Mouse (Mus musculus) stomach, embryonic 16.5 days (tissue): ENCODE measurements around the gene Eif3l. TPM values are rescaled to one million over a fixed set of nuclear protein-coding genes. Genes with fewer than 3 reads are reported as not detected.

Experiments used
- polyA plus RNA-seq: library from polyadenylated mRNA; unstranded; fragments of >200 nt; fragmentation: Nextera tagmentation; extraction: Ambion mirVana; gene quantifications from 2 replicates; pipeline ENCODE4 v1.2.1, GENCODE M21; 2015

Gene Eif3l
- polyA plus RNA-seq, 1 experiment from 2014 or later: 208 TPM

Other genes starting within 250 kb of the Eif3l start
- gene Cdc42ep1, start 232.6 kb upstream of the Eif3l start, polyA plus RNA-seq: 47.9 and 52.2 TPM in 2 replicates
- 86.6 and 122 TPM in 2 replicates for gene Lgals2, start 219.7 kb upstream of the Eif3l start, polyA plus RNA-seq
- gene Gga1, start 198.0 kb upstream of the Eif3l start, polyA plus RNA-seq: 48.4 and 51.4 TPM in 2 replicates
- gene Gm49510, start 175.5 kb upstream of the Eif3l start, polyA plus RNA-seq: 0.32 and 0.46 TPM in 2 replicates
- gene Sh3bp1, start 175.4 kb upstream of the Eif3l start, polyA plus RNA-seq: 42.1 and 44.5 TPM in 2 replicates
- 5.1 and 5.9 TPM in 2 replicates for gene Pdxp, start 161.3 kb upstream of the Eif3l start, polyA plus RNA-seq
- gene Lgals1, start 148.5 kb upstream of the Eif3l start, polyA plus RNA-seq: 1,528 and 1,531 TPM in 2 replicates
- gene Nol12, start 140.2 kb upstream of the Eif3l start, polyA plus RNA-seq: 45.6 and 46.9 TPM in 2 replicates
- gene Triobp, start 127.5 kb upstream of the Eif3l start, polyA plus RNA-seq: 54.2 and 63.6 TPM in 2 replicates
- gene H1f0, start 46.7 kb upstream of the Eif3l start, polyA plus RNA-seq: 479 and 551 TPM in 2 replicates
- 0.26 and 0.43 TPM in 2 replicates for gene Galr3, start 33.3 kb upstream of the Eif3l start, polyA plus RNA-seq
- 35.7 and 35.8 TPM in 2 replicates for gene Ankrd54, start 12.3 kb upstream of the Eif3l start, polyA plus RNA-seq
- gene Micall1, start 33.7 kb downstream of the Eif3l start, polyA plus RNA-seq: 10.4 and 11.2 TPM in 2 replicates
- gene Polr2f, start 65.8 kb downstream of the Eif3l start, polyA plus RNA-seq: 281 and 302 TPM in 2 replicates
- gene 1700088E04Rik, start 66.1 kb downstream of the Eif3l start, polyA plus RNA-seq: 6.9 and 7.3 TPM in 2 replicates
- 5.3 and 5.4 TPM in 2 replicates for gene Sox10, start 90.1 kb downstream of the Eif3l start, polyA plus RNA-seq
- gene Pick1, start 154.0 kb downstream of the Eif3l start, polyA plus RNA-seq: 55.0 and 58.7 TPM in 2 replicates
- gene Gm49486, start 154.2 kb downstream of the Eif3l start, polyA plus RNA-seq: 0.23 and 0.55 TPM in 2 replicates
- gene Slc16a8, start 179.6 kb downstream of the Eif3l start, polyA plus RNA-seq: 0.15 TPM in 1 of 2 replicates, not detected in the other
- gene Baiap2l2, start 210.4 kb downstream of the Eif3l start, polyA plus RNA-seq: 7.1 and 7.3 TPM in 2 replicates